Mouse (Mus musculus): ENCODE results near the gene Acadsb. TPM values are rescaled to one million over a fixed set of nuclear protein-coding genes. Genes with fewer than 3 reads are reported as not detected.

Acadsb gene
- polyA plus RNA-seq (2012; rRNA removed) (16.3 and 25.4 TPM in 2 replicates), polyA plus RNA-seq (2014; fragmentation: Nextera tagmentation; extraction: Ambion mirVana) (83.1 and 88.9 TPM in 2 replicates)

DNA sequence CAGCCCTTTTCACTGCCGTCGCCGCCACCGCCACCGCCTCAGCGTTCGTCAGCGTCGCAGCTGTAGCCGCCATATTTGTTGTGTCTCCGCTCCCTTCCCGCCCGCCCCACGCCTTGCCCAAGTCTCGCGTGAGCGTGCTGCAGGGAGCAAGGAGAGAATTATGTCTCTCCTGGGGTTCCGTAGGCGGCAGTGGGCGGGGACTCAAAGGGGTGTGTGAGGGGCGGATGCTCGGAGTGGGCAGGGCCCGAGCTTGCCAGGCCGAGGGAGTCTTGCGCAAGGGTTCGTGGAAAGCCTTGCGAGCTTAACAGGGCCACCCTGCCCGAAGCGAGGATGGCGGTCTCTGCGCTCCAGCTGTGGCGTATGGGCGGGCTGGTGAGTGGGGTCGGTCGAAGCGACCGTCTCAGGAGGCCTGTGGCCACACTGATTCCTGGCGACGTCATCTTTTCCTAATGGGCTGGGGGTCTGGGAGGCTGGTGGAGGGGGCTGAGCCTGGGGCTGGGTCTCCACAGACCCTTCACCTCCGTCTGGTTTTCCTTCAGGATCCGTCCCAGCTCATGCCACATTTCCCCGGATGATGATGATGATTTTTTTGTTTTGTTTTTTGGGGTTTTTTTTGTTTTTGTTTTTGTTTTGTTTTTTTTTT lies at the start of gene Acadsb, which contains the start of gene Ikzf5:
Acadsb (plus strand) TSS at position 186 of the 643 bp plus-strand sequence.
Ikzf5 (minus strand) TSS at position 106 of the 643 bp plus-strand sequence.
- ATAC-seq (ENCODE audit: low FRiP score, low read depth) (peak; percentile 98), DNase-seq (ENCODE audit: low spot score) (peak; percentile 95)
- H3K27ac ChIP-seq (replicated peaks; ENCODE audit: low read depth, low read length): peak within 1 kb of the TSS; percentile 70
- peak within 1 kb of the TSS; percentile 92 for H3K9ac ChIP-seq (ENCODE audit: low read depth, low read length, severe bottlenecking)
- H3K9me3 ChIP-seq (ENCODE audit: control insufficient read depth, low read length): no peaks in the 10 kb centered on the region
- peak; percentile 57; the same call in 1 of the 2 replicates for TF ChIP-seq POLR2A (IDR thresholded peaks at IDR 0.05; ENCODE audit: borderline replicate concordance, extremely low read depth, insufficient read depth, insufficient read length)
- peak within 1 kb of the TSS; percentile 90 for H3K4me3 ChIP-seq (replicated peaks; ENCODE audit: low read length)
- WGBS: under 1% methylated on average over 42 of the region's 42 CpGs
- no peaks in the 10 kb centered on the region for H3K27me3 ChIP-seq (ENCODE audit: control insufficient read depth, insufficient read depth, low read length)
- no peaks in the 10 kb centered on the region for H3K36me3 ChIP-seq (ENCODE audit: control insufficient read depth, insufficient read depth, low read length)
- H3K4me1 ChIP-seq (ENCODE audit: control insufficient read depth, insufficient read depth, low read length): peaks cover 18% of the 10 kb centered on the region
- peak within 1 kb of the TSS; percentile 83 for H3K4me2 ChIP-seq (replicated peaks; ENCODE audit: low read depth, low read length, severe bottlenecking)

DNA sequence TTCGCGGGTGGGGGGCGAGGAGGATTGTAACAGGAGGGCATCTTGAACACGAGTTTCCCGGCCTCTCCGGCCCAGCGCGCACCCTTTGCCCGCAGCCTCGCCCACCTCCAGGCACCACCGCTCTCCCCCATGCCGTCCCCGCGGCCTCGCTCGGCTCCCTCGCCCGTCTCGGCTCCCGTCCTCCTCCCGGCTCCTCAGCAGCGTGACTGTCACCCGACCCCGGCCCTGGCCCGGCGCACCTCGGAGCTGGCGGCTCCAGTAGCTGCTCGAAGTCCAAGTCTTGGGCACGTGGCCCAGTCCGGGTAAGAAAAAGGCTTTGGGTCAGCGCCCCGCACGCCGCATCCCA lies 48.2 kb upstream of the Acadsb start:
- peak overlapping the region; percentile 72 for H3K4me2 ChIP-seq (replicated peaks; ENCODE audit: low read depth, low read length, severe bottlenecking)
- no peaks in the 10 kb centered on the region for H3K9me3 ChIP-seq (ENCODE audit: control insufficient read depth, low read length)
- peaks cover 27% of the 10 kb centered on the region for H3K36me3 ChIP-seq (ENCODE audit: control insufficient read depth, insufficient read depth, low read length)
- H3K4me1 ChIP-seq (ENCODE audit: control insufficient read depth, insufficient read depth, low read length): peaks cover 7% of the 10 kb centered on the region
- H3K27ac ChIP-seq (replicated peaks; ENCODE audit: low read depth, low read length): peak overlapping the region; percentile 83
- DNase-seq (ENCODE audit: low spot score) (no peak), ATAC-seq (ENCODE audit: low FRiP score, low read depth) (peak; percentile 76)
- H3K4me3 ChIP-seq (replicated peaks; ENCODE audit: low read length): peak overlapping the region; percentile 97
- no peak for TF ChIP-seq POLR2A (IDR thresholded peaks at IDR 0.05; ENCODE audit: borderline replicate concordance, extremely low read depth, insufficient read depth, insufficient read length)
- H3K27me3 ChIP-seq (ENCODE audit: control insufficient read depth, insufficient read depth, low read length): no peaks in the 10 kb centered on the region
- peak overlapping the region; percentile 89 for H3K9ac ChIP-seq (ENCODE audit: low read depth, low read length, severe bottlenecking)
- 1% methylated on average over 31 of the region's 35 CpGs for WGBS

DNA sequence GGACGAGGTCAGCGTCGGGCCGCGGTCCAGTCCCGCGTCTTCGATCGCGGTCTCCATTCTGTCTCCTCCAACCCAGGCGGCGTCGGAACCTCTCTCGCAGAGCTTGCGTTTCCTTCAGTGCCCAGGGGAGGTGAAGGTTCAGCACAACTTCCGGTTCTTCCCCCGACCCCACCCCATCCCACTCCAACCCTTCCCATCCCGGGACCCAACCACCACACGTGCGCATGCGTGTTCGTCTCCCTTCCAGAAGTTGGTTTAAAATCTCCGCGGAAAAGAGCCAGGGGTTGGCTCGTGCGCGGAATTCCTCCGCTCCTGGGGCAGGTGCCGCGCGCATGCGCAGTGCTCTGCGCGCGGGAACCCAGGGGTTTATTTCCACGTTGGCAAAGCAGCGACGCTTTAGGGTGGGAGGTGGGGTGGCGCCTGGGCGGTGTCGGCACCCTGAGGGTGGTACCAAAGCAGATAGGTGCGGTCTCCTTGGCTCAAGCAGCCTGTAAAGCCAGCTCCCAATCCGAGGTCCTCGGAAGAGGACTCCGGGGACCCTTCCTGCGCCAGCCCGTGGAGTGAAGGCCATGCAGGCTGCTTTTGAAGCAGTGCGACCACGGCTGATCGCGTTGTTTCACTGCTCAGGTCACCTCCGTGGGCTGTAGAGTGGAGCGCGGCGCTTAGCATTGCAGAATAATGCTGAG lies 47.6 kb upstream of the Acadsb start, which contains the start of gene 2310057M21Rik:
2310057M21Rik (minus strand) TSS at position 145 of the 686 bp plus-strand sequence.
- Histone ChIP-seq H3K9me3 (ENCODE audit: control insufficient read depth, low read length) (no peaks in the 10 kb centered on the region), H3K4me3 (replicated peaks; ENCODE audit: low read length) (peak within 1 kb of the TSS; percentile 97), H3K4me1 (ENCODE audit: control insufficient read depth, insufficient read depth, low read length) (peaks cover 7% of the 10 kb centered on the region), H3K27me3 (ENCODE audit: control insufficient read depth, insufficient read depth, low read length) (no peaks in the 10 kb centered on the region), H3K27ac (replicated peaks; ENCODE audit: low read depth, low read length) (peak within 1 kb of the TSS; percentile 83), H3K4me2 (replicated peaks; ENCODE audit: low read depth, low read length, severe bottlenecking) (peak within 1 kb of the TSS; percentile 72), H3K9ac (ENCODE audit: low read depth, low read length, severe bottlenecking) (peak within 1 kb of the TSS; percentile 89), H3K36me3 (ENCODE audit: control insufficient read depth, insufficient read depth, low read length) (peaks cover 22% of the 10 kb centered on the region)
- ATAC-seq (ENCODE audit: low FRiP score, low read depth) (peak; percentile 98), DNase-seq (ENCODE audit: low spot score) (peak; percentile 99)
- peak; percentile 60; the same call in 1 of the 2 replicates for TF ChIP-seq POLR2A (IDR thresholded peaks at IDR 0.05; ENCODE audit: borderline replicate concordance, extremely low read depth, insufficient read depth, insufficient read length)
- under 1% methylated on average over 55 of the region's 55 CpGs for WGBS

DNA sequence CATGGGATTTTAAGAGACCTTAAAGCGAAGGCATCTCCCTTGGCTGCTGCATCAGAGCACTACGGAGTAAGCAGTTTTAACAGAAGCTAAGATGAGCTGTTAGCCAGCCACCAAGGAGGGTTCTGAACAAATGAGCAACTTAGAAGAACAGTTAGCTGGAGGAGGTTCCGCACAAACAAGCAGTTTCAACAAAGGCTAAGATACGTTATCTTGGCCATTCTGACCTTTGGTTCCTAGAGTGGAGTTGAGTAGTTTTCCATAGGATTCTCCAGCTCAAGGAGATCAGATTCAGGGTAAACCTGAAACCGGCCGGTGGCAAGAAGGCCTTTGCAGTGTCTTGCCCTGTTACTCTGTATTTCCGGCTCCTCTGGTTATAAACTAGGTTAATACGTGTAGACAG lies 46.3 kb upstream of the Acadsb start:
- no peaks in the 10 kb centered on the region for H3K27me3 ChIP-seq (ENCODE audit: control insufficient read depth, insufficient read depth, low read length)
- no peak for TF ChIP-seq POLR2A (IDR thresholded peaks at IDR 0.05; ENCODE audit: borderline replicate concordance, extremely low read depth, insufficient read depth, insufficient read length)
- H3K4me1 ChIP-seq (ENCODE audit: control insufficient read depth, insufficient read depth, low read length): peaks cover 7% of the 10 kb centered on the region
- no peak overlapping the region for H3K4me2 ChIP-seq (replicated peaks; ENCODE audit: low read depth, low read length, severe bottlenecking)
- H3K9me3 ChIP-seq (ENCODE audit: control insufficient read depth, low read length): no peaks in the 10 kb centered on the region
- H3K4me3 ChIP-seq (replicated peaks; ENCODE audit: low read length): no peak overlapping the region
- H3K36me3 ChIP-seq (ENCODE audit: control insufficient read depth, insufficient read depth, low read length): peaks cover 8% of the 10 kb centered on the region; the same call in 1 of the 2 replicates
- no peak overlapping the region for H3K27ac ChIP-seq (replicated peaks; ENCODE audit: low read depth, low read length)
- ATAC-seq (ENCODE audit: low FRiP score, low read depth) (no peak), DNase-seq (ENCODE audit: low spot score) (no peak)
- no peak overlapping the region for H3K9ac ChIP-seq (ENCODE audit: low read depth, low read length, severe bottlenecking)
- 93% methylated on average over 8 of the region's 8 CpGs for WGBS

DNA sequence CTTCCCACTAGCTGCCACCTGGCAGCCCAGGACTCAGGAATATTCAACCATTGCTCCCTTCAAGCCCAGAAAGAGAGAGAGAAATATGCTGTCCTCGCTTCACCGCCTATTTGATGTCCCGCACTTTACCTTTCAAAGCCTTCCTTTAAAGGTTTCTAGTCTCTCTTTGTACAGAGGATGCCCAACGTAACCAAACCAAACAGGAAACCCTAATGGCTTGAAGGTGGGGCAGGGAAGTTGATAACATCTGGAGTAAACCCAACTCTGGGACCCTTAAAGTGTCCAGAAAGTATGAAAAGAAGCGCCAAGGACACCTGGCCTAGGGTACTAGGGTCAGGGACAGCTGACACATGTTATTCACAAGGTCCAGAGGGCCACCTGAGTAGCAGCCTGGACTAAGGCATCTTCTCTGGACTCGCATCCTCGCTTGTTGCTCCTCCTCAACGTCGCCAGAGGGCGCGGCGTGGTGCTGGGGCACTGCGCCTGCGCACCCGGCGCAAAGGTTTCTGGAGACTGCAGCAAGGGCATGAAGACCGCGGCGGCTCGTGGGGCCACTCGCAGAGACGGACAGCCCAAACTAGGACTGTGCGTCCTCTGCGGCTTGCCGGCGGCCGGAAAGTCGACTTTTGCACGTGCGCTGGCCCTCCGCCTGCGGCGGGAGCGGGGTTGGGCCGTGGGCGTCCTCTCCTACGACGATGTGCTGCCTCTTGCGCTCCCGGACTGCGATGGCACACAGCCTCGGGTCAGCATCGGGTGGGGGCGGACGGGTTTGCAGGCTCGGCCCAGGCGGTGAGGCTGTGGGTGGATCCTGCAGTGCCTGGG lies 39.5 kb upstream of the Acadsb start, which contains the start of gene Pstk:
Pstk (plus strand) TSS at position 494 of the 822 bp plus-strand sequence.
- H3K4me1 ChIP-seq (ENCODE audit: control insufficient read depth, insufficient read depth, low read length): peaks cover 10% of the 10 kb centered on the region; the same call in 1 of the 2 replicates
- 4% methylated on average over 46 of the region's 47 CpGs for WGBS
- ATAC-seq (ENCODE audit: low FRiP score, low read depth) (peak; percentile 93), DNase-seq (ENCODE audit: low spot score) (peak; percentile 79)
- H3K9me3 ChIP-seq (ENCODE audit: control insufficient read depth, low read length): no peaks in the 10 kb centered on the region
- no peaks in the 10 kb centered on the region for H3K27me3 ChIP-seq (ENCODE audit: control insufficient read depth, insufficient read depth, low read length)
- peak within 1 kb of the TSS; percentile 69 for H3K4me2 ChIP-seq (replicated peaks; ENCODE audit: low read depth, low read length, severe bottlenecking)
- peak within 1 kb of the TSS; percentile 90 for H3K9ac ChIP-seq (ENCODE audit: low read depth, low read length, severe bottlenecking)
- peaks cover 8% of the 10 kb centered on the region for H3K36me3 ChIP-seq (ENCODE audit: control insufficient read depth, insufficient read depth, low read length)
- peak; percentile 72; the same call in 1 of the 2 replicates for TF ChIP-seq POLR2A (IDR thresholded peaks at IDR 0.05; ENCODE audit: borderline replicate concordance, extremely low read depth, insufficient read depth, insufficient read length)
- H3K4me3 ChIP-seq (replicated peaks; ENCODE audit: low read length): peak within 1 kb of the TSS; percentile 77
- H3K27ac ChIP-seq (replicated peaks; ENCODE audit: low read depth, low read length): peak within 1 kb of the TSS; percentile 90
